Mouse (Mus musculus) liver, adult 2 months (tissue): ENCODE measurements at regions not wholly inside any gene's neighbourhood (a gene's known extent, or its start where the extent isn't known, plus 50 kb on each side); places are given as distances from the start of the nearest gene placed in this dataset.

ENCODE experiments used
- CTCF ChIP-seq: fragments of 200-500 bp; IDR thresholded peaks from 2 replicates; pipeline ENCODE4 v1.5.1; 2011; ENCODE audit warnings: low read depth, low read length, control low read depth
- POLR2A ChIP-seq: fragments of 200-500 bp; IDR thresholded peaks from 2 replicates; pipeline ENCODE4 v1.6.1; 2011; ENCODE audit warnings: low read length, control low read depth; ENCODE audit not compliant: insufficient read depth; ENCODE audit errors: extremely low read depth

DNA sequence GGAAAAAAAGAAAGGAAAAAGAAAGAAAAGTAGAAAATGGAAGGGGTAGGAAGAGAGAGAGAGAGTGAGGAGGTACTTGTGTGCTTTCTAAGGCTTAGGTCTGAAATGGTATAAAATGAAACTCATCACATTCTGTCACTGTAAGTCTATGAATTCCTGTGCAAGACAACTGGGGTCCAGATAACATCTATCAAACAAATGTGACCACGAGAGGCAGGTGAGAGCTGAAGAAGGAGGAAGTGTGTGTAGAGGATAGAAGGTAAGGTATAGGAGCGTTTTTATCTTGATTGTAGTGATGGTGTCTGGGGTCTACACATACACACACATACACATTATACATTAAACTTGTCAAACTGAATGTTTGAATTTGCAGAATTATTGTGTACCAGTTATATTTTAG lies 51.0 kb upstream of the Znrf2 start:
- TF ChIP-seq CTCF (no peak), POLR2A (no peak)
